Mouse (Mus musculus) heart, embryonic 11.5 days (tissue): Measurements from ENCODE around the gene Ube2e2. TPM values are rescaled to one million over a fixed set of nuclear protein-coding genes. Genes with fewer than 3 reads are reported as not detected.

Experiments
- ATAC-seq: fragments of 200-750 bp; cut with Nextera tagmentation; replicated peaks from 2 replicates; pipeline ENCODE4 v1.8.0; 2017; ENCODE audit warnings: moderate library complexity; ENCODE audit not compliant: insufficient number of reproducible peaks, low FRiP score, low TSS enrichment
- H3K27ac ChIP-seq: fragments of 300-500 bp; sonication (generic); 2 replicates; pipeline ENCODE4 v1.5.1; 2014; ENCODE audit warnings: mild to moderate bottlenecking, low read depth, low read length
- H3K27me3 ChIP-seq: fragments of 300-500 bp; sonication (generic); 2 replicates; pipeline ENCODE4 v1.6.1; 2014; ENCODE audit warnings: mild to moderate bottlenecking, low read length, mixed read lengths; ENCODE audit not compliant: control insufficient read depth, insufficient read depth
- H3K36me3 ChIP-seq: fragments of 300-500 bp; sonication (generic); 2 replicates; pipeline ENCODE4 v1.6.1; 2014; ENCODE audit warnings: mild to moderate bottlenecking, low read length, moderate library complexity, mixed read lengths; ENCODE audit not compliant: control insufficient read depth, insufficient read depth
- H3K4me1 ChIP-seq: fragments of 300-500 bp; sonication (generic); 2 replicates; pipeline ENCODE4 v1.6.1; 2014; ENCODE audit warnings: low read length; ENCODE audit not compliant: control insufficient read depth, insufficient read depth
- H3K4me2 ChIP-seq: fragments of 300-500 bp; sonication (generic); 2 replicates; pipeline ENCODE4 v1.6.1; 2014; ENCODE audit warnings: mild to moderate bottlenecking, moderate library complexity
- H3K4me3 ChIP-seq: fragments of 300-500 bp; sonication (generic); 2 replicates; pipeline ENCODE4 v1.5.1; 2014; ENCODE audit warnings: low read depth, low read length
- H3K9ac ChIP-seq: fragments of 300-500 bp; sonication (generic); 2 replicates; pipeline ENCODE4 v1.6.1; 2014; ENCODE audit warnings: mild to moderate bottlenecking, low read depth, low read length, moderate library complexity
- H3K9me3 ChIP-seq: fragments of 300-500 bp; sonication (generic); replicated peaks from 2 replicates; pipeline ENCODE4 v1.6.1; 2016; ENCODE audit warnings: low read length; ENCODE audit not compliant: control insufficient read depth
- WGBS: fragments of 180-500 bp; shearing (Covaris S2); extraction: QIAGEN DNeasy Blood & Tissue Kit; methylation state at CpG from one replicate; pipeline ENCODE4 v1.1.7; 2014; ENCODE audit not compliant: insufficient replicate concordance; 5-methylcytosine and 5-hydroxymethylcytosine counted together
- polyA plus RNA-seq: library from polyadenylated mRNA; unstranded; fragments of >200 nt; fragmentation: Nextera tagmentation; extraction: Ambion mirVana; gene quantifications from 2 replicates; pipeline ENCODE4 v1.2.1, GENCODE M21; 2014

Ube2e2 gene
- polyA plus RNA-seq, 1 experiment from 2014 or later: 38.6 TPM

- WGBS: 71% methylated on average over 6 of the region's 6 CpGs
- Histone ChIP-seq H3K4me3 (no peak overlapping the region), H3K4me2 (no peak overlapping the region), H3K9ac (no peak overlapping the region), H3K27me3 (no peaks in the 10 kb centered on the region), H3K4me1 (no peaks in the 10 kb centered on the region), H3K36me3 (no peaks in the 10 kb centered on the region), H3K27ac (no peak overlapping the region), H3K9me3 (no peaks in the 10 kb centered on the region)
- no peak for ATAC-seq
Measured at GRCm38 (mm10) chr14:18820713-18821112, 73.4 kb downstream of the Ube2e2 start.

GRCm38 (mm10) chr14:18796857-18797256, 97.2 kb downstream of the Ube2e2 start:
- no peak for ATAC-seq
- Histone ChIP-seq H3K9ac (no peak overlapping the region), H3K9me3 (peaks cover 3% of the 10 kb centered on the region; the same call in 1 of the 2 replicates), H3K36me3 (no peaks in the 10 kb centered on the region), H3K4me1 (no peaks in the 10 kb centered on the region), H3K27me3 (no peaks in the 10 kb centered on the region), H3K27ac (no peak overlapping the region), H3K4me3 (no peak overlapping the region), H3K4me2 (no peak overlapping the region)

GRCm38 (mm10) chr14:18795787-18796186, 98.3 kb downstream of the Ube2e2 start:
- Histone ChIP-seq H3K4me3 (no peak overlapping the region), H3K36me3 (no peaks in the 10 kb centered on the region), H3K4me1 (no peaks in the 10 kb centered on the region), H3K27ac (no peak overlapping the region), H3K4me2 (no peak overlapping the region), H3K9ac (no peak overlapping the region), H3K9me3 (peaks cover 3% of the 10 kb centered on the region; the same call in 1 of the 2 replicates), H3K27me3 (no peaks in the 10 kb centered on the region)
- no peak for ATAC-seq
- 62% methylated on average over 2 of the region's 2 CpGs for WGBS

DNA sequence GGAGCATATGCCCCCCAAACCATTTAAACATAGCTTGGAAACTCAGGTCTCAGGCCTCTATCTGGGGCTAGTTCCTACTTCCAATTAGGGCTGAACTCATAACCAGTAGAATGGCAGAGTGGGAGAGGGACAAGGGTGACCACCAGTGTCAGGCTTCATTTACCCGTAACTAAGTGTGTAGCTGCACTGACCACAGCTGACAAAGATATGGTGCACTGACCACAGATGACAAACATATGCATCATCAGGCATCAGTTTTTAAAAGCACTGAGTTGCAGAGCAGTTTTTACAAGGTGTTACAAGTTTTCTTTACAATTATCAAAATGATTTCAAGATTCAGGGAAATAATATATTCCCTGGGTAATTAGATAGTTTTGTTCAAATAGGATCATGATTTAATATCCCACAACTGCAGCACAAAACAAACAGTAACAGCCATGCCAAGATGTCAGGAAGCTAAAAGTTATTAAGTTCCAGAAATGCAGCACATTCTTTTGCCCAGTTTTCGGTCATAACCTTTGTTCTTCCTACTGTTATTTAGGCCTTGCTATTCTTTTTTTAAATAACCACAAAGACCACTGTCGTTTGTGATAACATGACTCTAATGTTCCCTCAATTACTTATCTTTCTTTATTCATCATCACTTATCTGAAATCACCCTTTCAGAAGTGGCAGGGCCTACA, 114.9 kb downstream of the Ube2e2 start:
- Histone ChIP-seq H3K4me2 (no peak overlapping the region), H3K27ac (no peak overlapping the region), H3K9me3 (no peaks in the 10 kb centered on the region), H3K4me1 (no peaks in the 10 kb centered on the region), H3K9ac (no peak overlapping the region), H3K36me3 (no peaks in the 10 kb centered on the region), H3K27me3 (no peaks in the 10 kb centered on the region), H3K4me3 (no peak overlapping the region)
- no peak for ATAC-seq
- WGBS: 70% methylated on average over 3 of the region's 3 CpGs

GRCm38 (mm10) chr14:18778241-18778640, 115.8 kb downstream of the Ube2e2 start:
- 80% methylated on average over 5 of the region's 5 CpGs for WGBS
- Histone ChIP-seq H3K27ac (no peak overlapping the region), H3K36me3 (no peaks in the 10 kb centered on the region), H3K4me2 (no peak overlapping the region), H3K4me3 (no peak overlapping the region), H3K27me3 (no peaks in the 10 kb centered on the region), H3K9ac (no peak overlapping the region), H3K9me3 (no peaks in the 10 kb centered on the region), H3K4me1 (no peaks in the 10 kb centered on the region)
- ATAC-seq: no peak

GRCm38 (mm10) chr14:18776132-18776531, 117.9 kb downstream of the Ube2e2 start:
- H3K9ac ChIP-seq: no peak overlapping the region
- H3K9me3 ChIP-seq: no peaks in the 10 kb centered on the region
- no peak overlapping the region for H3K27ac ChIP-seq
- no peaks in the 10 kb centered on the region for H3K36me3 ChIP-seq
- H3K27me3 ChIP-seq: no peaks in the 10 kb centered on the region
- ATAC-seq: no peak
- H3K4me3 ChIP-seq: no peak overlapping the region
- WGBS: 85% methylated on average over 2 of the region's 2 CpGs
- no peaks in the 10 kb centered on the region for H3K4me1 ChIP-seq
- no peak overlapping the region for H3K4me2 ChIP-seq

- Histone ChIP-seq H3K27me3 (no peaks in the 10 kb centered on the region), H3K4me3 (no peak overlapping the region), H3K9ac (no peak overlapping the region), H3K36me3 (no peaks in the 10 kb centered on the region), H3K4me2 (no peak overlapping the region), H3K9me3 (no peaks in the 10 kb centered on the region), H3K27ac (no peak overlapping the region), H3K4me1 (no peaks in the 10 kb centered on the region)
- 49% methylated on average over 2 of the region's 2 CpGs for WGBS
- no peak for ATAC-seq
Measured at GRCm38 (mm10) chr14:18773724-18774123, 120.3 kb downstream of the Ube2e2 start.

DNA sequence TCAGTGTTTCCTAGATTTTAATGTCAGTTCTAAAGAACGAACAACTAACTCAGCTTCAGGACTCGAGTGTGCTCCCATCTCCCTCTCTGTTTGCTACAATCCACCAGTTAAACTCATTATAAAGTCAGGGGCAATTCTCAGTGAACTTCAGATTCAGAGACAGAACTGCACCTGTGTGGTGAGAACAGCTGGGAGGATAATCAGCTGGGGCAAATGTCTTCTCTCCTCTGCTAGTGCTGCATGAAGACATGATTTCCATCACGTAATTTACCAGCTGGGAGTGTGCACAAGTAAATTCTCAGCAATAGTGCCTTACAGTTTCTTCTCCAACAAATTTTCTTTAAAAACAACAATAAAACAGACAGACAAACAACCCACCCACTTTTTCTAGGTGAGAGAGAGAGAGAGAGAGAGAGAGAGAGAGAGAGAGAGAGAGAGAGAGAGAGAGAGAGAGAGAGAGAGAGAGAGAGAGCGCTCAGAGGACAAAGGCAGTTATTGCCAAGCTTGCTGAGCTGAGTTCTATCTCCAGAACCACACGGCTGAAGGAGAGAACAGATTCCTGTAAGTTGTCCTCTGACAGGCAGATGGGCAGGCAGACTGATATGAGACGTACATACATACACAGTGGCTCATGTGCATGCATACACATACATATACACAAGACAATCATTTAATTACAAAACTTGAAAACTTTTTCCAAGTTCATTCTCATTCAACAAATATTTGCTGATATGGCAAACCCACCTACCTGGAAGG, 134.3 kb downstream of the Ube2e2 start:
- no peak for ATAC-seq
- WGBS: 57% methylated on average over 6 of the region's 6 CpGs
- Histone ChIP-seq H3K27ac (no peak overlapping the region), H3K27me3 (no peaks in the 10 kb centered on the region), H3K4me1 (no peaks in the 10 kb centered on the region), H3K36me3 (no peaks in the 10 kb centered on the region), H3K4me3 (no peak overlapping the region), H3K9me3 (no peaks in the 10 kb centered on the region), H3K4me2 (no peak overlapping the region), H3K9ac (no peak overlapping the region)
